Mouse (Mus musculus): ENCODE measurements around the gene Grhl3.

The Grhl3 gene

DNA sequence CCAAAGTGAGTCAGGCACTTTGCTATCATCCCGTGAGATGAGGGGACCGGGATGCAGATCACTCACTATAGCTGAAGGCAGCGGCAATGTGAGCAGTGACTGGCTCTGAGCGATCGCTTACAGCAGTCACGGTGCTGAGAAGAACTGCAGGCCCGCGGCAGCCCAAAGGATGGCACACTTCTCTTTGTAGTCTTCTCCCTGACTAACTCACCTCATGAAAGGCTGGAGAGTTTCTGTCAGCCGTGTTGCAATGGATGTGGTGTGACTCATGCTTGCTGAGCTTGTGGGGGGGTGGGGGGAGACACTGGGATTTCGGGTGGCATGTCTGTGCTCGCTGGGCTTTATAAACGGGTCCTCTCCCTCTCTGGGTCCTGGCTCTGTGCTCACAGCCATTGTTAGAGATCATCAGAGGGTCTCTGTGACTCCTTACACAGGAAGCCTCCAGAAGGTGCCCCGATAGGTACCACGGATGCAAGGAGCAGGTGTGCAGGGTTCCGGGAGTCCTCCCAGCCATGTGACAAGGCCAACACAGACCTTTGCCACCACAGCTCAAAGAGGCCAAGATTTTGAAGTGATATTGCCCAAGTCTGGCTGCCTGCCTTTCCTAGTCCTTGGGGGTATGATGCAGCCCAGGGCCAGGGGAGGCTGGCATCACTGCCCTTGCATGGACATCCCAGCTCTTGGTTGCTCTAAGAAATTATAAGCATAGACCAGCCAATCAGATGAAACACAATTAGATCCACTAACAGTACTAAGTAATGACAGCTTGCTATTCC lies 2.1 kb upstream of the Grhl3 start:
- in situ Hi-C loops (cut with MboI, MseI): no loop called here

DNA sequence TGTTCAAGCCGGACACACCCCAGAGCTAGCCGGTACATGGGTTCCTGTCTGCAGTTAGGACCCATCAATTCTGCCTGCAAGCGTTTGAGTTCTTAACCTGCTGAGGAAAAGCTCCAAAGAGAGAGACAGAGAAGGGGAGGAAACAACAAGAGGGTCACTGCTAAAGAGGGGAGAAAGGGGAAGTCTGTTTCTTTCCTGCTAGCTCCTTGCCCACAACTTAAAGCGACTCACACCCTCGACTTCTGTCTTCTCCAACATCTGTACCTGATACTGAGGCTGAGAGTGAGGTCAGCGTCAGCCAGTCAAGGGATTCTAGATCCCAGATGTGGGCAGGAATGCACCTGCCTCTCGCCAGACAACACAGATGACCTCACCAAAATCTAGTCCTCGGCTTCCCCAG lies 1.2 kb downstream of the Grhl3 start:
- in situ Hi-C loops (cut with MboI, MseI): no loop called here

DNA sequence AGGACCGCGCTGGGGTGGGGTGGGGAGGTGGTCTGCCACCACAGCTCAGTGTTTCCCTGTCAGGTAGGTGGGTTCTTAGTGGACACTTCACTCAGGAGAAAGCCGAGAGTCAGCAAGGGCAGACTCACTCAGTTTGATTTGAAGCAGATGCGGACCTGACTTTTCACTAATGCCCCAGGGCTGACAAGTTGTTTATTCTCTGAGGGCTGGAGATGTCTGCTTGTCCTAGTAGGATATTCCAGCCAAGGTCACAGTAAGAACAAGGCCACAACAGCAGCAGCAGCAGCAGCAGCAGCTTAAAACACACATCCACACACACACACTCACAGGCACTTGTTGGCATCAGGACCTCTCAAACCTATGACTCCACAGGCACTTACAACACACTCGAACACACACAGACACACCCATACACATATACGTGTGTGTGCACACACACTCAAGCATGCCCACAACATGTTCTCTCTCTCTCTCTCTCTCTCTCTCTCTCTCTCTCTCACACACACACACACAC lies 2.3 kb downstream of the Grhl3 start:
- in situ Hi-C loops (cut with MboI, MseI): no loop called here

DNA sequence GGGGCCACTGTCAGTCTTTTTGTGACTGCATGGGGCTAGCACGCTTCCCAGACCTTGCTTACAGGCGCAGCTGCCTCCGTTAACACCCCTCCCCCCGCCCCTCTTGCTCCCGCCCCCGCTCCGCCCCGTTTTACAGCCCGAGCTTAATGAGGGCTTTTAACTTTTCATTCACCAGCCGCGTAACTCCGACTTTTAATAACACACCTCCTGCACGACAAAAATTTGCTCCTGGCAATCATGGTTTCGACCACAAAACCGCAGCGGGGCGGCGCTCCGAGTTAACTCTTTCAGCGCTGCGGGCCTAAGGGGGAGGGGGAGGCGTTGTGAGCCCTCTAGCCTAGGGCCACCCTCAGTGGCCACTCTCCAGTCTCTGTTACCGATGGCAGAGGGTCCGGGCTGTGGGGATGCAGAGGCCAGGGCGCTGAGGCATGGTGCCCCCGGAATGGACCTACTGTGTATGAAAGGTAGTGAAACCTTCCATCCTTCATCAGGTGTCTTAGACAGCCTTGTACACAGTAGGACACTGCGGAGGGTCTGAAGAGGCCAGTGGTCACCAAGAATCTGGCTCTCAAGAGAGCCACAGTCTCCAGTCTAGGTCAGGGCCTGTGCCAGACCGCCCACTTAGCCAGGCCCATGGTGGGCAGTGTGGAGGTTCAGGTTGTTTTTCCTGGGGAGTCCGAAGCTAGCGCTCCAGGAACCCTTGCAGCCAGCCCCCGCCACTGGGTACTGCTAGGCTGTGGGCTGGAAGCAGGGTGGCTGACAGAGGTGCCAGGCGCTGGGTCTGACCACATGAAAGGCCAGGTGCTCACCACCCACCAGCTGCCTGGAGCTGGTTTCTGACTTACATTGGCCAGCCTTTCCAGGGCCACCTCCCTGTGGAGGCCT lies 3.0 kb downstream of the Grhl3 start:
- in situ Hi-C loops (cut with MboI, MseI): no loop called here

DNA sequence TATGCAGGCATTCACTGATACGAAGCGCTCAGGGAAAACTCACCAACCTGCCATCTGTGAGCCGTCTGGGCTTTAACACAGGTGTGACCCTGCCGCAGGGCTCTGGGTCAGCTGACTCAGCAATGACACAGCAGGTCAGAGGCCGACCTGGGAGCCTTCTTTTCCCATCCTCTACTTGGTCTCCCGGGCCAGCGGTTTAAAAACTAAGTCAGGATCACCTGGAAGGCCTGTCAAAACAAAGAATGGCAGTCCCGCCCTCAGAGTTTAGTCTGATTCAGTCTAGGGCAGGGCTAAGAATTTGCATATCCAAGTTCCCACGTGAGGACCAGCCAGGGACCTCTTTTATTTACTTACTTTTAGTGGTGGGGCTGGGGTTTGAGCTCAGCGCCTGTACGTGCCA lies 4.2 kb downstream of the Grhl3 start:
- in situ Hi-C loops (cut with MboI, MseI): no loop called here

DNA sequence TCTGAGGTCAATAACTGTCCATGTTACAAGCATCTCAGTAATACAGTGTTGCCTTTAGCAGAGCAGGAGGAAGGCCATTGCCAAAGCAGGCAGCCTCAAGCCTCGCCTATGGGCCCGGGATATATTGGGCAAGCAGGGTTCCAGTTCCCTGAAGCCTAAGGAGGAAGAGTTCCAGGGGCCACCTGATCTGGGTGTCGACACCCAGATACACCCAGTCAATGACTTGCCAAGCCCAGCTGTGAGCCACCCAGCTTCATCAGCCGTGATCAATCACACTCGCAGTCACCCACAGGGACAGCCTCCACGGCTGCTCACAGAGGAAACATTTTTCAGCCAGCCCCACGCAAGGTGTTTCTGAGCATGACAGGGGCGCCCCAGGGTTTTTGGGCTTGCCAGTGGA lies 5.9 kb downstream of the Grhl3 start:
- in situ Hi-C loops (cut with MboI, MseI): no loop called here

DNA sequence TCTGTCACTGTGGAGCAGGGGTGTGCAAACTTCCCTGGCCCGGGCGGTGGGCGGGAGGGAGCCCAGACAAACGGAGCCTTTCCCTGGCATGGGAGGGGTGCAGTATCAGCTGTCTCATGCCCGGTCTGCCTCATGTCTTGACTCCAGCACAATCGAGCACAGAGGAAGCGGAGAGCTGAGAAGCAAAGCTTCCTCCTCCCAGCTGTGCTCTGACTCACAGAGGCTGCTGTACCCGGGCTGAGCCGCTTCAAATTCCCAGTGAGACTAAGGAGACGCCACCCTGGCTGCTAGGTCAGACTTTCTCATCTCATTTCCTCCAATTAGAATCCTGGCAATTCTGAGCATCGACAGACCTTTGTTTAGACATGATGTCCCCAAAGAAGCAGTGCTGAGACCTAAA lies 6.4 kb downstream of the Grhl3 start:
- in situ Hi-C loops (cut with MboI, MseI): no loop called here

DNA sequence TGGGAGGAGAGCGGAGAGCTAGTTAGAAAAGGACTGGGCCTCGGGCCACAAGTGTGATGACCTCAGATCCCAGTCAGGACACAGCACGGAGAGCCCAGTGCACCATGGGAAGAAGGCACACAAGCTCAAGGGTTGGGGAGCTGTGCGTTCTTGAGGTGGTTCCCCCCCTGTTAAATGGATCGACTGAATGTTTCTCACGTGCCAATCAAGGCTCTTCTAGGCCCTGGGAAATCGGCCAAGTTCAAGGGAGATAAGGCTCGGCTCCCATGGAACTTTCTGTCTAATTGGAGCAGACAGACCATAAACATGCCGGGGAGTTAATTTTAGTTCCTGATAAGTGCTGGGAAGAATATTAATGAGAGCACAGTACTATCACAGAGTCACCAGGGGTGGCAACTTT lies 8.0 kb downstream of the Grhl3 start:
- in situ Hi-C loops (cut with MboI, MseI): no loop called here

DNA sequence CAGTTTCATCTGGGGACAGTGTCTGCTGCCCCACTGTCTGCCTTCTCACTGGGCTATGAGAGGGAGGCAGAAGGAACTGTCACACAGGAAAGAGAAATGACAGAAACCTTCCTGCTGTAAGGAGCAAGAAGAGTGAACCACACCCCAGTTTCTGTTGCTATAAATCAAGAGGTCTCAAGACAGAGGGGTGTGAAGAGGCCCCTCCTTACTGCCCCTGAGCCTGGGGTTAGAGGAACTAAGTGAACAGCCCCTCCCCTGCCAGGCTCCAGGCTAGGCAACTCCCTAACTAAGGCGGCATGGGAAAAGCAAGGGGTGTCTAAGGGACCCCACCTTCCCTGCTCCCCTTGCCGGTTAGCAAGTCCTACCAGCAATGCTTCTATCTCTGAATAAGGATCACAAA lies 9.6 kb downstream of the Grhl3 start:
- in situ Hi-C loops (cut with MboI, MseI): no loop called here

DNA sequence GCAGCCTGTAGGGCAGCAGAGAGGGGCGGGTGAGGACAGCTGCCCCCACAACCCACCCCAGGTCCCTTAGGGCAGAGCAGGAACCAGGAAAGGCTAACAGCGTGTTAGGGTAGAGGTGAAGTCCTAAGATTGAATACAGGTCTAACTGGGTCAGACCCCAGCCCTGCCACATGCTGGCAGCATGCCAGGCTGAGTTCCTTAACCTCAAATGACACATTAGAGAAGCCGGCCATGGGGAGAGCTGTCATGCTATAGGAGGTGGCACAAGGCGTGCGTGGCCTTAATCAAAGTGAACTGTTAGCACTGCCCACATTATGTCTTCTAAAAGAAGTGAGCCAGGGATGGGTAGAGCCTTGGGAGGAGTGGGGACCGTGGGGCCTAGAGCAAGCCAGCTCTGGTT lies 24.1 kb downstream of the Grhl3 start:
- in situ Hi-C loops (cut with MboI, MseI): no loop called here

DNA sequence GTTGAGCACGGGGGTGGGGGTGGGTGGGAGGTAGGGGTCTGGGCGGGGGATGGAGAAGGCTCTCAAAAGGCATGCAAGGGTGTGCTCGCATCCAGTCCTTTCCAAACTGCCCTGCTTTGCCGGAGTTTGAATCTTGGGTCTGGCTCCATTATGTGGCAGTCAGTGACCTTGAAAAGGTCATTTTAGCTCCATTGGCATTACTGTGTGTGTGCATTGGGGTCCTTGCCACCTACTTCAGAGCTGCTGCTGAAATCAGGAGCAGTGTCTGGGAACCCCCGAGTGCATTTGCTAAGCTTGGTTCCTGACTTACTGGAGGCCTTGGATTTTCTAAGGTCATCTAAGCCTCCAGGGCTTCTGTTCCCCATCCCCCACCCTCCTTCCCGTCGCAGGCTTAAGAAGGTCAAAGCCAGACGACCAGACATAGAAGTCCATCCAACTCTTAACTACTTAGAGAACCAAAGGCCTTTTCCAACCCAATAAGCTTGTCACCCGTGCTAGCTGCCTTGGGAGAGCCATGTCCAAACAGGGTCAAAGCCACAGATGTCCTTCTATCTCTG lies 24.8 kb downstream of the Grhl3 start:
- in situ Hi-C loops (cut with MboI, MseI): no loop called here

DNA sequence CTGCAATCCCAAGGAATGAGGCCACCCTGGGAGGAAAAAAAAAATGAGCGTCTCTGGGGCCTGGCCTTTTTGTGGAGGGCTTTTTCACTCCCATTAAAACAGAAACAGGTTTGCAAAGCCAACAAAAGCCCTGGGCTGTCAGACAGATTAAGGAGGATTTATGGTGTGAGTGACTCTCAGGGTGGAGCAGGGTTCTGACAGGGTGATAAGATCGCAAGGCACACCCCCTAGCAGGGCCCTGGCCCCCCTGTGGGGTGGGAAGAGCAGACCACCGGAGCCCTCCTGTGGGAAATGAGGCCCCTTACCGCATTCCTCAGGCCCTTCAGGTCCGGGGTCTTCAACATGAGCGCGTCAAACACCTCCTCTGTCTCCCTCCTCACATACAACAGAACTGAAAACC lies 25.3 kb downstream of the Grhl3 start:
- in situ Hi-C loops (cut with MboI, MseI): no loop called here

DNA sequence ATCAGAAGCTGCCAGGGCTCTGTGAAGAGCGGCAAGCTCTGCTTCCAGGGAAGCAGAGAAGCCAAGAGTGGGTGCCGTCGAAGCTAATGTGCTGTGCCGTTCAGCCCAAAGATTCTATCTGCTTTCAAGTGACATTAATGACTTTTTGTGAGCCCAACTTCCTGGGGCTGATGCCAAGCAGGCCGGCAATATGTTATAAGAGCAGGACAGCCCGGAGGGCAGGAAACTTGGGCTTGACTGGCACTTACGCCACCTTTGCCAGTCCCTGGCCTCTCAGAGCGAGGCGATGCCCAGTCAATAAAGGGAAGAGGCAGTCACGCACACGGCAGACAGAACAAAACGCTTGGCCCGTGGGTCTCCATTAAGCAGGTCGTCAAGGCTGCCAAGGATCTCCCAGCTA lies 25.9 kb downstream of the Grhl3 start:
- in situ Hi-C loops (cut with MboI, MseI): no loop called here

DNA sequence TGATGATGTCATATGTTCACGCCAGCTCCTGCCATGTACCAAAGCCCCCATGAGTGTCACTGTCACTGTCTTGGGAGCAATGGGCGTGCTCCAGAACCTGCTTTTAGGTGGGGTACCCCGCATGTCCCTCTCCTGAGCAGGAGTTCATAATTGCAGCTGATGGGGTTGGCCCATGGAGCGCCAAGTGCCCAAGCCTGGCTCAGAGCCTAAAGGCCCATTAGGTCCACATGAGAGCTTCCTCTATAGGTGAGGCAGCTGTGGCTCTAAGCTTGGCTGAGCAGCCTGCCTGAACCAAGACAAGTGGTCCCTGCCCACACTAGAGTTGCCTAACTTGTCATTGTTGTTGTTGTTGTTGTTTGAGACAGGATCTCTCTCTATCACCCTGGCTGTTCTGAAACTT lies 26.6 kb downstream of the Grhl3 start:
- in situ Hi-C loops (cut with MboI, MseI): no loop called here

DNA sequence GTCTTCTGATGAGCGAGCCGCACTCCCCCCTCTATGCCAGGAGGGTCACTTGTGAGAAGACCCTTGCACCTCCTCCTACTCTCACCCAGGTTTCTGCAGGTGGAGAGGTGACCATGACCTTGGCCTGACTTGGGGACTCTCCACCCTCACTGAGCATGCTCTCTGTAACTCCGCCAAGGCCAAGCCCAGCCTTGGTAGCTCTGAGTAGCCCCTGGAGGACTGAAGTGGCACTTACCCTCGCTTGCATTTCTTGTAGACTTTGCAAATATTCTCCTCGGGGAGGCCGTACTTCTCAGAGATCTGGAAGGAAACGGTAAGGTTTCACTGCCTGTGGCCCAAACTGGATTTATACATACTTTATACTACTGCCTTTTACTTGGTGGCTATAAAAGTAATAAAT lies 27.4 kb downstream of the Grhl3 start:
- in situ Hi-C loops (cut with MboI, MseI): no loop called here

DNA sequence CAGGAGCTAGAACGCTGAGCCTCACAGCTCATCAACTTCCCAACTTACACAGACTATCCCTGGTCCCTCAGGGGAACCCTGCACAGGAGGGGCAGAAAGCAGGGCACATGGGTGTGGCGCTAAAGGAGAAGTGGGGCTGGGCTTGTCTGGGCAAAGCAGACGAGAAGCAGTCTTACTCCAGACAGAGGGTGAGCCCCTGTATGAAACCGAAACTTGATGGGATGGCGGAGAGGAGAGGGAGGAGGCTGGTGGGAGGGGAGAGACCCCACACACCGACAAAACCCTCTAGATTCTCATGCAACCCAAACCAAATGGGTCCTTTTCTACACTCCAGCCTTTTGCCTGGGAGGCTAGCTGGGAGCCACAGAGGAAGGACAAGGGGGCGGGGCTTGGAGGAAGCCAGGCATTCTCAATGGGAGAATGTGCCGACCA lies 28.3 kb downstream of the Grhl3 start:
- in situ Hi-C loops (cut with MboI, MseI): no loop called here

DNA sequence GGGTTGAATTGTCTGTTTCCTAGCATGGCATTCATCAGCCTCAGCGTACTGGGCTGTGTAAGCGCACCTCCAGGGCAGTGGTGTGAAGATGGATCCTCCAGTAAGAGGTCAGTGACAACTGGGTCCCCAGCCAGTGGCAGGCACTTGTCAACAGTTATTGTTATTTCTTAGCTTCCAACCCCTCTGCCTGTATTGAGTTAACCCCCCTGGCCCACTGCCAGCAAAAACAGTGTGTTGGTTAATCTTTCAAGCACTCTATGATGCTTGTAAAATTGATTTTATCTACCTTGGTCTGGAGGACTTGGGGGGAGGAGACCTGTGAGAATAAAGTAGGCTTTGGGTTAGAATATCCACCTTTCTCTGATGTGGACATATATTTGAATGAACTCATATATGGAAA lies 29.1 kb downstream of the Grhl3 start:
- in situ Hi-C loops (cut with MboI, MseI): no loop called here

DNA sequence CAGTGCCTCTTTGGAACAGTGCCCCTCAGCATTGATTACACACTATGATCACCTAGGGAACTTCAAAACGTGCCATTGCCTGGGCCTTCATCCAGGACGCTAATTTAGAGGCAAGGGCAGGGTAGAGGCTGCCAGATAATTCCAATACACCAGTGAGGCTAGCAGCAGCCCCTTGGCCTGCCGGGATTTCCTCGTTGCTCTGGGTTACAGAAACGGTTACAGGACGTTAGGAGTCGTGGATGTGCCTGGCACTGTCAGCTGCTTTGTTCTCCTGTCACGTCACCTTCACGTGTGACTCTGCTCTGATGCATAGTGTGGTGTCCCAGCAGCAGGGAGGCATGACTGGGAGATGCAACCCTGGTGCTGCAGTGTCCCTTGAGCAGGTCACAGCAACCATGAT lies 33.4 kb downstream of the Grhl3 start:
- in situ Hi-C loops (cut with MboI, MseI): no loop called here

DNA sequence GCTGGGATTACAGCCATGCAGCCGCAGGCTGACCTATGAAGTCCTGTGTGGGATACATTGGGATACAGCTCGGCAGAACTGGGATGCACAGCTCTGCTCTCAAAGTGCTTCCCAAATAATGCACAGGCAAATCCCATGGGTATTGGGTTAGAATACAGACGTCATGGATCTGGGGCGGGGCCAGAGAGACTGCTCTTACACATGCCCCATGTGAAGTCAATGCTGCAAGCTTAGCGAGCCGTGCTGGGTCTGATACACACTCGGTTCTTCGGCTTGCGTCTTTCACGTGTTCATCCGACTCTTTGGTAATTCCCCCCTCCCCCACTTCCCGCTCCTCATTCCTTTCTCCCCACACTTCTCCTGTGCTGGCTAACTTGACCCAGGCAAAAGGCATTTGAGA lies 34.4 kb downstream of the Grhl3 start:
- in situ Hi-C loops (cut with MboI, MseI): no loop called here

DNA sequence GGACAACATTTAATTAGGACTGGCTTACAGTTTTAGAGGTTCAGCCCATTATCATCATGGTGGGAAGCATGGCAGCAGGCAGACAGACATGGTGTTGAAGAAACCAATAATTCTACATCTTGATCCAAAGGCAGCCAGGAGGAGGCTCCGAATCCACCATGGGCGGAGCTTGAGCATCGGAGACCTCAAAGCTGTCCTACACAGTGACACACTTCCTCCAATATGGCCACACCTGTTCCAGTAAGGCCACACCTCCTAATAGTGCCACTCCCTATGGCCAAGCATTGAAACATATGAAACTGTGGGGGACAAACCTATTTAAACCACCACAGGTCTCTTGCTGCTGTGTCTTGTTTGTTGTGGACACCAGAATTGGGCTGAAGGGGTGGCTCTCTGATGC lies 38.4 kb downstream of the Grhl3 start:
- in situ Hi-C loops (cut with MboI, MseI): no loop called here

DNA sequence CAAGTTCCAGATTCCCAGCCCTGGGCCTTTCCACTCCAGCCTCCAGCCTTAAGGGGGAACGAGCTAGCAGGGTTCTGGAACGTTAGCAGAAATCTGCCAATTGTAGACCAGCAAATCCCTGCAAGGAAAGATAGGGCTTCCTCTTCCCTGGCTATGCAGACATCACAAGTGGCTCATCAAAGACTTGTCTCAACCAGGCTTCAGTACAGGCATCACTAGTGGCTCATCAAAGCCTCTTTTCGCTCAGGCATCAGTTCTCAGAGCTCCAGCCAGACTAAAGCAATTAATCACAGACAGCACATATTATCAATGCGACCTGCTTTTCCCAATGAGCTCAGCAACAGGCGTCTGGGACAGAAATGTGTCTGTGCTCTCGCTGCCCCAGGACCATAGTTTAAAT lies 40.4 kb downstream of the Grhl3 start:
- in situ Hi-C loops (cut with MboI, MseI): no loop called here

DNA sequence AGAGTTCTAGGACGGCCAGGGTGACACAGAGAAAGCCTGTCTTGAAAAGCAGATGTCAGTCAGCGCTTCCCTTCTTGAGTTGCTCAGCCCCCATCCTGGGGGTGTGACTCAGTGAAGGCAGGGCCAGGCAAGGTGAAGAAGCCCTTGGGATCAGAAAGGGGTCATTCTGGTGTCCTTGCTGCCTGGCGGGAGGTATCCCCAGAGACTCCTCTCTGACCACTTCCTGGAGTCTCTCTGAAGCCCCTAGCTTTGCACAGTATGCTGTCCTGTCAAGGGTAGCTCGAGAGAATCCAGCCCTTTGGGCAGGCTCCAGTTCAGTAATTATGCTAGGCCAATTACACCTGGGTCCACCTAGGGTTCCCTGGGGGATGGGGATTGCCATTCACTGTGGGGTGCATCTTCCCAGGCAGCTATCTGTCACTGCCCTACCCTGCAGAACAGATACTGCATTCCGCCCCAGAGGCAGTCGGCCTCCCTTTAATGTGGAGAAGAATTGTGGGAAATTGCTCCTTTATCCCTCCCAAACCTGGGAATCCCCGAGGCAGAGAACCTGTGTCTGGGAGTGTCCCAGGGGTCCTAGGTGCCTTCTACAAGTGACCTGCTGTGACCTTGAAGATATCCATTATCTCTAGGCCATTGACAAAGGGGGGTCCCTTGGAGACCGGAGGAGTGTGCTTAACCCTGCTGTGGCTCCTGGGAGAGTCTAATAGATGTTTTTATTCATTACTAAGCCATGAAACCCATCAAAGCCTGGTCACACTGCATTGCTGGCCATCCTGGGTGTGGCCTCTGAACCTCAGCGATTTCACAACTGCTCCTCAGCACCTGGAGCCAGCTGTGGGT lies 41.4 kb downstream of the Grhl3 start:
- in situ Hi-C loops (cut with MboI, MseI): no loop called here
